Mouse (Mus musculus) heart, adult 2 months (tissue): ENCODE data around the gene Pla2g2e.

Experiments
- CTCF ChIP-seq: fragments of 200-600 bp; IDR thresholded peaks from 2 replicates; pipeline ENCODE4 v1.8.1; 2022; ENCODE audit warnings: antibody characterized with exemption, mild to moderate bottlenecking, moderate library complexity
- POLR2A ChIP-seq: fragments of 200-500 bp; IDR thresholded peaks from 2 replicates; pipeline ENCODE4 v1.6.1; 2011; ENCODE audit warnings: mild to moderate bottlenecking, low read depth, low read length, control low read depth; ENCODE audit not compliant: insufficient read depth

GRCm38 (mm10) chr4:138880811-138881584, 3.3 kb downstream of the Pla2g2e start:
- TF ChIP-seq CTCF = no peak
- TF ChIP-seq POLR2A = no peak
